Mouse (Mus musculus) myocyte (in vitro differentiated cells): ENCODE measurements around the gene Cct5. TPM values are rescaled to one million over a fixed set of nuclear protein-coding genes. Genes with fewer than 3 reads are reported as not detected.

Experiments used
- polyA plus RNA-seq: library from polyadenylated mRNA; unstranded; fragments of >200 nt; fragmentation: generic; extraction: Trizol; gene quantifications from one replicate; pipeline ENCODE4 v1.2.1, GENCODE M21; 2012; ENCODE audit warnings: missing spikeins

Gene Cct5
- polyA plus RNA-seq, 1 experiment: 521 TPM

Other genes with a start within 250 kb of the Cct5 start
- 5.7 TPM for gene Ankrd33b, start 234.1 kb downstream of the Cct5 start, polyA plus RNA-seq
- gene Ropn1l, start 148.1 kb downstream of the Cct5 start, polyA plus RNA-seq: 10.3 TPM
- gene March6, start 70.8 kb downstream of the Cct5 start, polyA plus RNA-seq: 37.2 TPM
- gene Cmbl, start 36.4 kb downstream of the Cct5 start, polyA plus RNA-seq: 29.0 TPM
- 37.8 TPM for gene Fam173b, start within 50 bp of the Cct5 start, polyA plus RNA-seq